Mouse (Mus musculus) olfactory bulb, adult 2 months (tissue): ENCODE data around the gene Capn13.

Source experiments
- CTCF ChIP-seq: fragments of 200-500 bp; IDR thresholded peaks from 2 replicates; pipeline ENCODE4 v1.5.1; 2012; ENCODE audit warnings: low read depth, mild to moderate bottlenecking, low read length, moderate library complexity; ENCODE audit not compliant: insufficient read depth
- POLR2A ChIP-seq: fragments of 200-500 bp; IDR thresholded peaks from 2 replicates; pipeline ENCODE4 v1.6.1; 2012; ENCODE audit warnings: mild to moderate bottlenecking, low read depth, low read length, moderate library complexity; ENCODE audit not compliant: insufficient read depth

DNA sequence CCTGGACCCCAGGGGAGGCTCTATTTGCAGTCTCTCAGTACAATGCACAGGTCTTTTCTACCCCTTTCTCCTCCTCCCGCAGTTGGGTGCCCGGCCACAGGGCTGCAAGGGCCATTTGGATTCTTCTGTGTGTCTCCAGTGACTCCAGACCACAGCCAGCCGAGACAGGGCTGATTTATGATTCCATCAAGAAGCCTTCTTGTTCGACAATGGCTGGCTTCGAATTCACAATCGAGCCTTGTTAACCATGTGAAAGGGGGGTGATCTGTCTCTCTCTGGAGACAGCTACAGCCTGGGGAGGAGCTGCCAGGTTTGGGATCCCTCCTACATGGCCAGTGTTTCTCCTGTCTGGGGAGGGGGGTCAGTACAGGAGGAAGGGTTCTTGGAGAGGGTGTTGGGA is 75.4 kb downstream of the Capn13 start:
- TF ChIP-seq CTCF (no peak), POLR2A (no peak)
